Mouse (Mus musculus) myocyte (in vitro differentiated cells): ENCODE measurements around the gene Myct1.

Experiments
- E2F4 ChIP-seq: IDR thresholded peaks from one replicate; pipeline ENCODE4 v1.6.1; 2011; ENCODE audit warnings: mild to moderate bottlenecking, control low read depth, moderate library complexity; ENCODE audit not compliant: insufficient read depth
- MAX ChIP-seq: IDR thresholded peaks from one replicate; pipeline ENCODE4 v1.6.1; 2011; ENCODE audit warnings: low read depth, mild to moderate bottlenecking, control low read depth
- MYOD1 ChIP-seq, 3 experiments: IDR thresholded peaks; one replicate each; pipeline ENCODE4 v1.6.1; 2011; ENCODE audit warnings: control low read depth in 2 of 3, low read depth in 2 of 3, mild to moderate bottlenecking in 2 of 3, moderate library complexity in 1 of 3; ENCODE audit not compliant: insufficient read length in 2 of 3, control insufficient read depth in 1 of 3
- MYOG ChIP-seq, 3 experiments: IDR thresholded peaks; one replicate each; pipeline ENCODE4 v1.6.1; 2011; ENCODE audit warnings: control low read depth in 2 of 3, low read depth in 2 of 3, mild to moderate bottlenecking in 2 of 3; ENCODE audit not compliant: insufficient read length in 2 of 3, control insufficient read depth in 1 of 3, insufficient read depth in 1 of 3
- POLR2A ChIP-seq: IDR thresholded peaks from one replicate; pipeline ENCODE4 v1.6.1; 2011; ENCODE audit warnings: low read depth, mild to moderate bottlenecking, control low read depth, moderate library complexity; ENCODE audit not compliant: insufficient read length
- POLR2AphosphoS2 ChIP-seq: IDR thresholded peaks from one replicate; pipeline ENCODE4 v1.6.1; 2011; ENCODE audit warnings: low read depth, control low read depth; ENCODE audit not compliant: insufficient read length
- SRF ChIP-seq: IDR thresholded peaks from one replicate; pipeline ENCODE4 v1.6.1; 2011; ENCODE audit warnings: low read depth; ENCODE audit not compliant: control insufficient read depth, insufficient read length
- TCF12 ChIP-seq: IDR thresholded peaks from one replicate; pipeline ENCODE4 v1.6.1; 2011; ENCODE audit warnings: mild to moderate bottlenecking, control low read depth; ENCODE audit not compliant: poor library complexity, insufficient read depth, severe bottlenecking
- USF1 ChIP-seq: IDR thresholded peaks from one replicate; pipeline ENCODE4 v1.6.1; 2011; ENCODE audit warnings: low read depth, mild to moderate bottlenecking, control low read depth, moderate library complexity

GRCm38 (mm10) chr10:5554941-5555340 lies 38.6 kb upstream of the Myct1 start:
- TF ChIP-seq MAX (no peak), POLR2A (no peak), MYOG (IDR thresholded peaks at IDR 0.05; ENCODE audit: control insufficient read depth in 1 of 3, insufficient read depth in 1 of 3, insufficient read length in 2 of 3, low read depth in 2 of 3) (no peak), E2F4 (no peak), USF1 (no peak), POLR2AphosphoS2 (no peak), SRF (no peak), MYOD1 (IDR thresholded peaks at IDR 0.05; ENCODE audit: control insufficient read depth in 1 of 3, insufficient read length in 2 of 3, low read depth in 2 of 3) (no peak), TCF12 (no peak)
